ENCODE assay signal across 8 mouse cellular contexts in genomic region chr8:70839408-70840351, GRCm38 (mm10). TPM values are rescaled to one million over a fixed set of nuclear protein-coding genes. Genes with fewer than 3 reads are reported as not detected.
DNase-seq lines count a peak whose midpoint lies in the region; ATAC-seq and TF ChIP-seq lines count a peak whose summit lies in the region.

Gene Arrdc2, minus strand, starts transcription at chr8:70839720.

- H3K27ac ChIP-seq in embryonic facial prominence, embryonic 13.5 days: peak within 1 kb of the TSS; percentile 86
- peak within 1 kb of the TSS; percentile 87 for H3K27ac ChIP-seq in kidney, adult 2 months (ENCODE audit: insufficient read depth, low read depth, low read length)
- H3K27ac ChIP-seq in limb, embryonic 12.5 days: peak within 1 kb of the TSS; percentile 85
- H3K27ac ChIP-seq in midbrain, embryonic 15.5 days: peak within 1 kb of the TSS; percentile 93
- peak within 1 kb of the TSS; percentile 94 for H3K27ac ChIP-seq in spleen, adult 2 months (ENCODE audit: insufficient read depth, low read length)

- DNase-seq in 3134 (ENCODE audit: extremely low read depth, insufficient read length, low spot score): peak; percentile 96
- peak; percentile 99 for DNase-seq in adrenal gland, postnatal 36 days
- DNase-seq in heart, adult 18-20 months: peak; percentile 98 to 100
- DNase-seq in kidney, adult 2 months: peak; percentile 100
- DNase-seq in spleen, adult 2 months (ENCODE audit: low read depth in 1 of 2, low spot score in 2 of 2): peak; percentile 97 to 100

- H3K9me3 ChIP-seq in embryonic facial prominence, embryonic 13.5 days: no peaks in the 10 kb centered on the region
- H3K9me3 ChIP-seq in limb, embryonic 12.5 days: no peaks in the 10 kb centered on the region
- no peaks in the 10 kb centered on the region for H3K9me3 ChIP-seq in midbrain, embryonic 15.5 days

- peak; percentile 97 for ATAC-seq in embryonic facial prominence, embryonic 13.5 days (ENCODE audit: insufficient number of reproducible peaks, insufficient read depth, low FRiP score, low TSS enrichment, low read depth)
- peak; percentile 96 for ATAC-seq in limb, embryonic 12.5 days (ENCODE audit: insufficient number of reproducible peaks, insufficient read depth, low FRiP score, low TSS enrichment, low read depth)
- ATAC-seq in midbrain, embryonic 15.5 days (replicated peaks): peak; percentile 96

- TF ChIP-seq POLR2A in kidney, adult 2 months (IDR thresholded peaks at IDR 0.05; ENCODE audit: low read depth, low read length): peak; percentile 99
- peak; percentile 98 for TF ChIP-seq POLR2A in spleen, adult 2 months (IDR thresholded peaks at IDR 0.05; ENCODE audit: low read depth, low read length)

- peak within 1 kb of the TSS; percentile 70 for H3K4me3 ChIP-seq in embryonic facial prominence, embryonic 13.5 days
- peak within 1 kb of the TSS; percentile 70 for H3K4me3 ChIP-seq in kidney, adult 2 months (ENCODE audit: insufficient read depth, low read depth, low read length)
- H3K4me3 ChIP-seq in limb, embryonic 12.5 days (replicated peaks): peak within 1 kb of the TSS; percentile 67
- H3K4me3 ChIP-seq in midbrain, embryonic 15.5 days: peak within 1 kb of the TSS; percentile 72
- H3K4me3 ChIP-seq in spleen, adult 2 months (ENCODE audit: extremely low read depth, insufficient read depth, insufficient read length): peak within 1 kb of the TSS; percentile 70

- H3K27me3 ChIP-seq in embryonic facial prominence, embryonic 13.5 days: no peaks in the 10 kb centered on the region
- no peaks in the 10 kb centered on the region for H3K27me3 ChIP-seq in kidney, adult 2 months (replicated peaks; ENCODE audit: control insufficient read depth, insufficient read depth, low read length)
- H3K27me3 ChIP-seq in limb, embryonic 12.5 days: peaks cover 5% of the 10 kb centered on the region; the same call in 1 of the 2 replicates
- H3K27me3 ChIP-seq in midbrain, embryonic 15.5 days (replicated peaks): no peaks in the 10 kb centered on the region
- no peaks in the 10 kb centered on the region for H3K27me3 ChIP-seq in spleen, adult 2 months (ENCODE audit: control insufficient read depth, insufficient read depth, low read length)

- H3K4me1 ChIP-seq in embryonic facial prominence, embryonic 13.5 days: peaks cover 15% of the 10 kb centered on the region
- peaks cover 3% of the 10 kb centered on the region; the same call in 1 of the 2 replicates for H3K4me1 ChIP-seq in kidney, adult 2 months (ENCODE audit: control insufficient read depth, insufficient read depth, low read length)
- peaks cover 16% of the 10 kb centered on the region for H3K4me1 ChIP-seq in limb, embryonic 12.5 days (replicated peaks)
- peaks cover 20% of the 10 kb centered on the region for H3K4me1 ChIP-seq in midbrain, embryonic 15.5 days
- peaks cover 3% of the 10 kb centered on the region; the same call in 1 of the 2 replicates for H3K4me1 ChIP-seq in spleen, adult 2 months (ENCODE audit: control insufficient read depth, insufficient read depth, insufficient read length)

- H3K4me2 ChIP-seq in embryonic facial prominence, embryonic 13.5 days: peak within 1 kb of the TSS; percentile 80
- peak within 1 kb of the TSS; percentile 80 for H3K4me2 ChIP-seq in limb, embryonic 12.5 days
- H3K4me2 ChIP-seq in midbrain, embryonic 15.5 days: peak within 1 kb of the TSS; percentile 84

- 2% methylated on average over 55 of the region's 55 CpGs for WGBS in embryonic facial prominence, embryonic 13.5 days
- 2% methylated on average over 55 of the region's 55 CpGs for WGBS in kidney, adult 2 months
- 3% methylated on average over 55 of the region's 55 CpGs for WGBS in limb, embryonic 12.5 days
- WGBS in midbrain, embryonic 15.5 days: 2% methylated on average over 55 of the region's 55 CpGs
- WGBS in spleen, adult 2 months: 2% methylated on average over 55 of the region's 55 CpGs

- TF ChIP-seq CTCF in kidney, adult 2 months (conservative IDR thresholded peaks at IDR 0.05; ENCODE audit: insufficient read depth, insufficient read length, low read depth, low read length): no peak
- no peak for TF ChIP-seq CTCF in spleen, adult 2 months (IDR thresholded peaks at IDR 0.05; ENCODE audit: extremely low read depth, insufficient read depth, insufficient read length, insufficient replicate concordance)

- peak within 1 kb of the TSS; percentile 83 for H3K9ac ChIP-seq in embryonic facial prominence, embryonic 13.5 days
- H3K9ac ChIP-seq in limb, embryonic 12.5 days (replicated peaks): peak within 1 kb of the TSS; percentile 75
- H3K9ac ChIP-seq in midbrain, embryonic 15.5 days: peak within 1 kb of the TSS; percentile 67

- H3K36me3 ChIP-seq in embryonic facial prominence, embryonic 13.5 days: peaks cover 21% of the 10 kb centered on the region
- no peaks in the 10 kb centered on the region for H3K36me3 ChIP-seq in kidney, adult 2 months (ENCODE audit: control insufficient read depth, insufficient read depth, low read length)
- H3K36me3 ChIP-seq in limb, embryonic 12.5 days: peaks cover 11% of the 10 kb centered on the region
- H3K36me3 ChIP-seq in midbrain, embryonic 15.5 days (replicated peaks): no peaks in the 10 kb centered on the region
- peaks cover 16% of the 10 kb centered on the region for H3K36me3 ChIP-seq in spleen, adult 2 months (ENCODE audit: control insufficient read depth, insufficient read depth, low read length)

RNA-seq across cellular contexts. Expression of gene Arrdc2, which starts in this region (rescaled TPM):
- 10 to 100 TPM in 1 of 2 experiments, 1 to 10 TPM in 1; 6.9 to 10.5 TPM for total RNA-seq in adrenal gland, postnatal 36 days (2021)
- 5.9 and 7.7 TPM in 2 replicates for polyA plus RNA-seq in embryonic facial prominence, embryonic 13.5 days (2015; fragmentation: Nextera tagmentation; extraction: Ambion mirVana)
- 10 to 100 TPM; 14.8 to 29.0 TPM for total RNA-seq in heart, adult 18-20 months (2021)
- 19.8 and 26.2 TPM in 2 replicates for polyA plus RNA-seq in kidney, adult 2 months (2012; rRNA removed)
- polyA plus RNA-seq in limb, embryonic 12.5 days (2016; fragmentation: Nextera tagmentation; extraction: Ambion mirVana): 5.3 and 6.4 TPM in 2 replicates
- polyA plus RNA-seq in midbrain, embryonic 15.5 days (2015; fragmentation: Nextera tagmentation; extraction: Ambion mirVana): 8.1 and 8.6 TPM in 2 replicates
- polyA plus RNA-seq in spleen, adult 2 months (2012; rRNA removed): 73.8 and 74.1 TPM in 2 replicates

Comparison
In these comparisons a context has a peak if more than half of its experiments do, and no peak if none do; other contexts are left out.
1. Peak in every context shown above with its lines: DNase-seq, ATAC-seq, H3K4me3 ChIP-seq and H3K27ac ChIP-seq.